17 mouse cellular contexts compared by ENCODE assay signal in genomic region chr11:98711046-98711434, GRCm38 (mm10). TPM values are rescaled to one million over a fixed set of nuclear protein-coding genes. Genes with fewer than 3 reads are reported as not detected.
A peak's percentile ranks its signal among the peaks of the same experiment; 100 is the strongest.
DNase-seq lines count a peak whose midpoint lies in the region; ATAC-seq and TF ChIP-seq lines count a peak whose summit lies in the region.
"Had no signal": no experiment of that assay in that cellular context is flagged by ENCODE, and none has a peak within 500 bp of the region (broad histone marks: within the 10 kb centered on the region; RNA-seq: fewer than 3 reads in every experiment).

No protein-coding gene starts in this region.

- H3K4me2 ChIP-seq in kidney, embryonic 14.5 days (replicated peaks; ENCODE audit: low read depth, low read length), result no peak overlapping the region
- peak overlapping the region; percentile 20 for H3K4me2 ChIP-seq in lung, postnatal 0 days (replicated peaks; ENCODE audit: low read depth, low read length)
- H3K4me2 ChIP-seq in stomach, embryonic 16.5 days (ENCODE audit: low read depth, low read length), result no peak overlapping the region
- H3K4me2 ChIP-seq: hindbrain, embryonic 15.5 days; midbrain, embryonic 13.5 days had no signal

- no peak for ATAC-seq in kidney, embryonic 14.5 days (ENCODE audit: low FRiP score, low TSS enrichment)
- ATAC-seq in lung, postnatal 0 days, result no peak
- ATAC-seq in stomach, embryonic 16.5 days (ENCODE audit: insufficient read depth, low FRiP score), result no peak

- H3K9me3 ChIP-seq in kidney, embryonic 14.5 days (ENCODE audit: control insufficient read depth, low read length), result no peaks in the 10 kb centered on the region
- no peaks in the 10 kb centered on the region for H3K9me3 ChIP-seq in lung, postnatal 0 days (ENCODE audit: low read length)
- no peaks in the 10 kb centered on the region for H3K9me3 ChIP-seq in stomach, embryonic 16.5 days (replicated peaks; ENCODE audit: control insufficient read depth, low read length)
- H3K9me3 ChIP-seq: G1E; hindbrain, embryonic 15.5 days; midbrain, embryonic 13.5 days had no signal

- no peak overlapping the region for H3K4me3 ChIP-seq in kidney, embryonic 14.5 days (ENCODE audit: low read length)
- H3K4me3 ChIP-seq in lung, postnatal 0 days (ENCODE audit: low read depth, low read length), result no peak overlapping the region
- H3K4me3 ChIP-seq in stomach, embryonic 16.5 days (replicated peaks; ENCODE audit: low read length), result no peak overlapping the region
- H3K4me3 ChIP-seq: hindbrain, embryonic 15.5 days; midbrain, embryonic 13.5 days had no signal

- H3K4me1 ChIP-seq in kidney, embryonic 14.5 days (ENCODE audit: control insufficient read depth, insufficient read depth, low read length), result peaks cover 38% of the 10 kb centered on the region
- H3K4me1 ChIP-seq in lung, postnatal 0 days (ENCODE audit: insufficient read depth, low read depth, low read length), result peaks cover 18% of the 10 kb centered on the region
- H3K4me1 ChIP-seq in stomach, embryonic 16.5 days (ENCODE audit: control insufficient read depth, insufficient read depth, low read length), result peaks cover 26% of the 10 kb centered on the region
- H3K4me1 ChIP-seq: hindbrain, embryonic 15.5 days; midbrain, embryonic 13.5 days had no signal

- 68% methylated on average over 4 of the region's 4 CpGs for WGBS in kidney, embryonic 14.5 days
- 76% methylated on average over 4 of the region's 4 CpGs for WGBS in lung, postnatal 0 days
- 73% methylated on average over 4 of the region's 4 CpGs for whole genome bisulfite sequencing in stomach, embryonic 16.5 days

- H3K36me3 ChIP-seq in kidney, embryonic 14.5 days (ENCODE audit: control insufficient read depth, insufficient read depth, low read length), result peaks cover 66% of the 10 kb centered on the region
- H3K36me3 ChIP-seq in lung, postnatal 0 days (ENCODE audit: insufficient read depth, low read length), result no peaks in the 10 kb centered on the region
- peaks cover 24% of the 10 kb centered on the region; the same call in 1 of the 2 replicates for H3K36me3 ChIP-seq in stomach, embryonic 16.5 days (ENCODE audit: control insufficient read depth, insufficient read depth, low read length)

- DNase-seq in heart, adult 11 months, result peak; percentile 93
- DNase-seq in heart, postnatal 4 days, result no peak
- DNase-seq in kidney, postnatal 10 days, result no peak
- DNase-seq in lung, postnatal 0 days (ENCODE audit: low spot score), result no peak
- DNase-seq in lung, postnatal 10 days, result no peak
- DNase-seq in adrenal gland, adult 8-10 months, result no peak

- H3K27me3 ChIP-seq in kidney, embryonic 14.5 days (ENCODE audit: control insufficient read depth, insufficient read depth, low read length), result no peaks in the 10 kb centered on the region
- H3K27me3 ChIP-seq in lung, postnatal 0 days (replicated peaks; ENCODE audit: insufficient read depth, low read length), result no peaks in the 10 kb centered on the region
- no peaks in the 10 kb centered on the region for H3K27me3 ChIP-seq in stomach, embryonic 16.5 days (ENCODE audit: control insufficient read depth, insufficient read depth, low read length)
- H3K27me3 ChIP-seq: hindbrain, embryonic 15.5 days; midbrain, embryonic 13.5 days had no signal

- peak overlapping the region; percentile 37; the same call in 1 of the 2 replicates for H3K27ac ChIP-seq in kidney, embryonic 14.5 days (ENCODE audit: low read depth, low read length)
- peak overlapping the region; percentile 43 for H3K27ac ChIP-seq in lung, postnatal 0 days (ENCODE audit: low read length)
- peak overlapping the region; percentile 33; the same call in 1 of the 2 replicates for H3K27ac ChIP-seq in stomach, embryonic 16.5 days (ENCODE audit: low read length)
- H3K27ac ChIP-seq: hindbrain, embryonic 15.5 days; midbrain, embryonic 13.5 days had no signal

- H3K9ac ChIP-seq in kidney, embryonic 14.5 days (ENCODE audit: low read depth, low read length), result 0 out of 2 replicates have a peak overlapping the region, but pooled peaks have one; percentile 12
- no peak overlapping the region for H3K9ac ChIP-seq in lung, postnatal 0 days (replicated peaks; ENCODE audit: low read depth)
- H3K9ac ChIP-seq in stomach, embryonic 16.5 days (ENCODE audit: low read length), result no peak overlapping the region
- H3K9ac ChIP-seq: hindbrain, embryonic 15.5 days; midbrain, embryonic 13.5 days had no signal

- no peak for TF ChIP-seq EP300 in lung, postnatal 0 days (IDR thresholded peaks at IDR 0.05)

- no peak for TF ChIP-seq CTCF in lung, postnatal 0 days (IDR thresholded peaks at IDR 0.05)

RNA-seq across cellular contexts. Expression of gene Csf3, which starts 10.0 kb away (rescaled TPM):
- not detected for total RNA-seq in heart, postnatal 4 days (2021)
- not detected in 2 replicates for polyA plus RNA-seq in kidney, embryonic 14.5 days (2014; fragmentation: Nextera tagmentation; extraction: Ambion mirVana)
- 0.19 TPM in 1 of 2 replicates, not detected in the other for polyA plus RNA-seq in lung, postnatal 0 days (2015; fragmentation: Nextera tagmentation; extraction: Ambion mirVana)
- polyA plus RNA-seq in stomach, embryonic 16.5 days (2015; fragmentation: Nextera tagmentation; extraction: Ambion mirVana), result not detected in 2 replicates
- not detected for total RNA-seq in adrenal gland, adult 8-10 months (2022)
- total RNA-seq: adrenal gland, postnatal 25 days; common myeloid progenitor, adult 5-6 weeks; gastrocnemius, postnatal 10 days; left cerebral cortex, postnatal 25 days had no signal
- polyA plus RNA-seq: forebrain, embryonic 16.5 days; G1E; hindbrain, embryonic 15.5 days; midbrain, embryonic 13.5 days; thymus, postnatal 0 days had no signal

RNA-seq across cellular contexts. Expression of gene Med24, which starts 18.2 kb away (rescaled TPM):
- 10 to 100 TPM; 51.7 to 52.3 TPM for total RNA-seq in heart, postnatal 4 days (2021)
- 39.5 and 59.1 TPM in 2 replicates for polyA plus RNA-seq in kidney, embryonic 14.5 days (2014; fragmentation: Nextera tagmentation; extraction: Ambion mirVana)
- polyA plus RNA-seq in lung, postnatal 0 days (2015; fragmentation: Nextera tagmentation; extraction: Ambion mirVana), result 19.9 and 20.6 TPM in 2 replicates
- polyA plus RNA-seq in stomach, embryonic 16.5 days (2015; fragmentation: Nextera tagmentation; extraction: Ambion mirVana), result 42.2 and 44.2 TPM in 2 replicates
- total RNA-seq in adrenal gland, adult 8-10 months (2022), result 10 to 100 TPM; 47.7 to 63.3 (median 55.7) TPM

RNA-seq across cellular contexts. Expression of gene Psmd3, which starts 28.7 kb away (rescaled TPM):
- total RNA-seq in heart, postnatal 4 days (2021), result 100 to 1,000 TPM; 138 to 140 TPM
- polyA plus RNA-seq in kidney, embryonic 14.5 days (2014; fragmentation: Nextera tagmentation; extraction: Ambion mirVana), result 181 and 187 TPM in 2 replicates
- polyA plus RNA-seq in lung, postnatal 0 days (2015; fragmentation: Nextera tagmentation; extraction: Ambion mirVana), result 105 and 107 TPM in 2 replicates
- polyA plus RNA-seq in stomach, embryonic 16.5 days (2015; fragmentation: Nextera tagmentation; extraction: Ambion mirVana), result 147 and 157 TPM in 2 replicates
- 100 to 1,000 TPM; 115 to 121 (median 117) TPM for total RNA-seq in adrenal gland, adult 8-10 months (2022)

RNA-seq across cellular contexts. Expression of gene Thra, which starts 29.4 kb away (rescaled TPM):
- total RNA-seq in heart, postnatal 4 days (2021), result 100 to 1,000 TPM; 171 to 183 TPM
- 28.0 and 31.8 TPM in 2 replicates for polyA plus RNA-seq in kidney, embryonic 14.5 days (2014; fragmentation: Nextera tagmentation; extraction: Ambion mirVana)
- 38.1 and 40.5 TPM in 2 replicates for polyA plus RNA-seq in lung, postnatal 0 days (2015; fragmentation: Nextera tagmentation; extraction: Ambion mirVana)
- 32.9 and 37.8 TPM in 2 replicates for polyA plus RNA-seq in stomach, embryonic 16.5 days (2015; fragmentation: Nextera tagmentation; extraction: Ambion mirVana)
- 100 to 1,000 TPM in 1 of 4 experiments, 10 to 100 TPM in 3; 67.1 to 111 (median 82.9) TPM for total RNA-seq in adrenal gland, adult 8-10 months (2022)

RNA-seq across cellular contexts. Expression of gene Gsdma, which starts 46.9 kb away (rescaled TPM):
- total RNA-seq in heart, postnatal 4 days (2021), result not detected
- 0.16 TPM in 1 of 2 replicates, not detected in the other for polyA plus RNA-seq in kidney, embryonic 14.5 days (2014; fragmentation: Nextera tagmentation; extraction: Ambion mirVana)
- polyA plus RNA-seq in lung, postnatal 0 days (2015; fragmentation: Nextera tagmentation; extraction: Ambion mirVana), result not detected in 2 replicates
- 3.7 and 8.3 TPM in 2 replicates for polyA plus RNA-seq in stomach, embryonic 16.5 days (2015; fragmentation: Nextera tagmentation; extraction: Ambion mirVana)
- not detected for total RNA-seq in adrenal gland, adult 8-10 months (2022)
- total RNA-seq: adrenal gland, postnatal 25 days; G1E; gastrocnemius, postnatal 10 days; left cerebral cortex, postnatal 25 days had no signal
- polyA plus RNA-seq: forebrain, embryonic 16.5 days; hindbrain, embryonic 15.5 days; midbrain, embryonic 13.5 days had no signal
